Mouse (Mus musculus) lung, embryonic 14.5 days (tissue): ENCODE results near the gene Rpl23. TPM values are rescaled to one million over a fixed set of nuclear protein-coding genes. Genes with fewer than 3 reads are reported as not detected.
A peak's percentile ranks its signal among the peaks of the same experiment; 100 is the strongest.

Experiments used
- ATAC-seq: fragments of 200-750 bp; cut with Nextera tagmentation; 2 replicates; pipeline ENCODE4 v1.8.0; 2017; ENCODE audit warnings: mild to moderate bottlenecking, moderate TSS enrichment, moderate library complexity; ENCODE audit not compliant: insufficient read depth
- DNase-seq: peaks from one replicate; pipeline ENCODE4 v3.0.0-alpha.2; 2015
- H3K27ac ChIP-seq: fragments of 300-500 bp; sonication (generic); 2 replicates; pipeline ENCODE4 v1.5.1; 2014; ENCODE audit warnings: low read depth, mild to moderate bottlenecking, moderate library complexity
- H3K27me3 ChIP-seq: fragments of 300-500 bp; sonication (generic); 2 replicates; pipeline ENCODE4 v1.6.1; 2014; ENCODE audit warnings: low read length, control low read depth; ENCODE audit not compliant: insufficient read depth
- H3K36me3 ChIP-seq: fragments of 300-500 bp; sonication (generic); 2 replicates; pipeline ENCODE4 v1.6.1; 2014; ENCODE audit warnings: control low read depth; ENCODE audit not compliant: insufficient read depth
- H3K4me1 ChIP-seq: fragments of 300-500 bp; sonication (generic); 2 replicates; pipeline ENCODE4 v1.6.1; 2014; ENCODE audit warnings: antibody characterized with exemption, control low read depth; ENCODE audit not compliant: insufficient read depth
- H3K4me2 ChIP-seq: fragments of 300-500 bp; sonication (generic); 2 replicates; pipeline ENCODE4 v1.6.1; 2014; ENCODE audit warnings: mild to moderate bottlenecking
- H3K4me3 ChIP-seq: fragments of 300-500 bp; sonication (generic); 2 replicates; pipeline ENCODE4 v1.5.1; 2014; ENCODE audit warnings: low read depth, low read length
- H3K9ac ChIP-seq: fragments of 300-500 bp; sonication (generic); 2 replicates; pipeline ENCODE4 v1.6.1; 2014
- H3K9me3 ChIP-seq: fragments of 300-500 bp; sonication (generic); 2 replicates; pipeline ENCODE4 v1.6.1; 2016; ENCODE audit warnings: low read depth, low read length, control low read depth
- CTCF ChIP-seq: IDR thresholded peaks from 2 replicates; pipeline ENCODE4 v1.5.1; 2016; ENCODE audit warnings: antibody characterized with exemption, low read depth
- WGBS: fragments of 180-500 bp; shearing (Covaris S2); extraction: QIAGEN DNeasy Blood & Tissue Kit; methylation state at CpG from one replicate; pipeline ENCODE4 v1.1.7; 2014; 5-methylcytosine and 5-hydroxymethylcytosine counted together
- polyA plus RNA-seq: library from polyadenylated mRNA; unstranded; fragments of >200 nt; fragmentation: Nextera tagmentation; extraction: Ambion mirVana; gene quantifications from 2 replicates; pipeline ENCODE4 v1.2.1, GENCODE M21; 2014

Rpl23 gene
- polyA plus RNA-seq, 1 experiment from 2014 or later: 663 TPM

GRCm38 (mm10) chr11:97809235-97810121 is 27.2 kb upstream of the Rpl23 start:
- no peak overlapping the region for H3K4me3 ChIP-seq
- peak overlapping the region; percentile 88 for H3K27ac ChIP-seq
- no peak for TF ChIP-seq CTCF
- 42% methylated on average over 7 of the region's 7 CpGs for WGBS
- H3K36me3 ChIP-seq: peaks cover 60% of the 10 kb centered on the region
- peaks cover 82% of the 10 kb centered on the region for H3K4me1 ChIP-seq
- no peaks in the 10 kb centered on the region for H3K9me3 ChIP-seq
- ATAC-seq (no peak), DNase-seq (no peak)
- H3K27me3 ChIP-seq: no peaks in the 10 kb centered on the region
- peak overlapping the region; percentile 31; the same call in 1 of the 2 replicates for H3K9ac ChIP-seq
- H3K4me2 ChIP-seq: peak overlapping the region; percentile 44; the same call in 1 of the 2 replicates

- Histone ChIP-seq H3K36me3 (peaks cover 55% of the 10 kb centered on the region), H3K4me2 (peak overlapping the region; percentile 44; the same call in 1 of the 2 replicates), H3K27ac (peak overlapping the region; percentile 88), H3K9ac (peak overlapping the region; percentile 31; the same call in 1 of the 2 replicates), H3K27me3 (no peaks in the 10 kb centered on the region), H3K9me3 (no peaks in the 10 kb centered on the region), H3K4me1 (peaks cover 90% of the 10 kb centered on the region), H3K4me3 (no peak overlapping the region)
- no peak for TF ChIP-seq CTCF
- ATAC-seq: peak; percentile 15; the same call in 1 of the 2 replicates
- DNase-seq: peak; percentile 75
- WGBS: 29% methylated on average over 5 of the region's 5 CpGs
These were observed 26.5 kb upstream of the Rpl23 start for GRCm38 (mm10) chr11:97808621-97809234.

DNA sequence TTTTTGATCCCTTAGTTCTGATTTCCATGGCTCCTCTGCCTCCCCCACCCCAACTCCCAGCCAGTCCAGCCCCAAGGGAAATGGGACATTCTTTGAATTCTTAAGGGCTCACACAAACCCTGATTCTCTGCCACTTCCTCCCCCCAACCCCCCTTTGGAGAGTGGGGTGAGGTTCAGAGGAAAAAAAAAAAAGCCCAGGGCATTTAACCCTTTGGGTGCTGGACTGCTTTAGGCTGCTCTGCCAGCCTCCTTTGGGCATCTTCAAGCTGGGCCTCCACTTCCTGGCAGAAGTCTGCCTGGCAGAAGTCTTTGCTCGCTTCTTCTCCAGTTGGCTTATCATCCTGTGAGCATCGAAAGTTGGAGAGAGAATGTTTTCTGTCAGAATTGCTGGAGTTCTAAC is 25.9 kb upstream of the Rpl23 start:
- Histone ChIP-seq H3K4me3 (no peak overlapping the region), H3K27ac (peak overlapping the region; percentile 88), H3K4me2 (peak overlapping the region; percentile 44), H3K4me1 (peaks cover 86% of the 10 kb centered on the region), H3K9ac (peak overlapping the region; percentile 16; the same call in 1 of the 2 replicates), H3K9me3 (no peaks in the 10 kb centered on the region), H3K36me3 (peaks cover 49% of the 10 kb centered on the region), H3K27me3 (no peaks in the 10 kb centered on the region)
- DNase-seq (peak; percentile 85), ATAC-seq (no peak)
- no peak for TF ChIP-seq CTCF
- 24% methylated on average over 2 of the region's 2 CpGs for WGBS

- no peak overlapping the region for H3K4me3 ChIP-seq
- H3K4me1 ChIP-seq: peaks cover 83% of the 10 kb centered on the region
- H3K27me3 ChIP-seq: no peaks in the 10 kb centered on the region
- H3K27ac ChIP-seq: peak overlapping the region; percentile 88
- ATAC-seq (no peak), DNase-seq (peak; percentile 52)
- WGBS: 21% methylated on average over 6 of the region's 6 CpGs
- no peak overlapping the region for H3K9ac ChIP-seq
- peak overlapping the region; percentile 44 for H3K4me2 ChIP-seq
- no peak for TF ChIP-seq CTCF
- peaks cover 44% of the 10 kb centered on the region for H3K36me3 ChIP-seq
- no peaks in the 10 kb centered on the region for H3K9me3 ChIP-seq
These were observed 25.4 kb upstream of the Rpl23 start for GRCm38 (mm10) chr11:97807626-97808025.

GRCm38 (mm10) chr11:97806613-97806964 is 24.4 kb upstream of the Rpl23 start:
- DNase-seq (no peak), ATAC-seq (no peak)
- Histone ChIP-seq H3K9me3 (no peaks in the 10 kb centered on the region), H3K4me3 (no peak overlapping the region), H3K4me2 (peak overlapping the region; percentile 58; the same call in 1 of the 2 replicates), H3K9ac (no peak overlapping the region), H3K36me3 (peaks cover 40% of the 10 kb centered on the region), H3K27ac (peak overlapping the region; percentile 88; the same call in 1 of the 2 replicates), H3K4me1 (peaks cover 84% of the 10 kb centered on the region), H3K27me3 (no peaks in the 10 kb centered on the region)
- TF ChIP-seq CTCF: no peak
- 52% methylated on average over 7 of the region's 7 CpGs for WGBS

DNA sequence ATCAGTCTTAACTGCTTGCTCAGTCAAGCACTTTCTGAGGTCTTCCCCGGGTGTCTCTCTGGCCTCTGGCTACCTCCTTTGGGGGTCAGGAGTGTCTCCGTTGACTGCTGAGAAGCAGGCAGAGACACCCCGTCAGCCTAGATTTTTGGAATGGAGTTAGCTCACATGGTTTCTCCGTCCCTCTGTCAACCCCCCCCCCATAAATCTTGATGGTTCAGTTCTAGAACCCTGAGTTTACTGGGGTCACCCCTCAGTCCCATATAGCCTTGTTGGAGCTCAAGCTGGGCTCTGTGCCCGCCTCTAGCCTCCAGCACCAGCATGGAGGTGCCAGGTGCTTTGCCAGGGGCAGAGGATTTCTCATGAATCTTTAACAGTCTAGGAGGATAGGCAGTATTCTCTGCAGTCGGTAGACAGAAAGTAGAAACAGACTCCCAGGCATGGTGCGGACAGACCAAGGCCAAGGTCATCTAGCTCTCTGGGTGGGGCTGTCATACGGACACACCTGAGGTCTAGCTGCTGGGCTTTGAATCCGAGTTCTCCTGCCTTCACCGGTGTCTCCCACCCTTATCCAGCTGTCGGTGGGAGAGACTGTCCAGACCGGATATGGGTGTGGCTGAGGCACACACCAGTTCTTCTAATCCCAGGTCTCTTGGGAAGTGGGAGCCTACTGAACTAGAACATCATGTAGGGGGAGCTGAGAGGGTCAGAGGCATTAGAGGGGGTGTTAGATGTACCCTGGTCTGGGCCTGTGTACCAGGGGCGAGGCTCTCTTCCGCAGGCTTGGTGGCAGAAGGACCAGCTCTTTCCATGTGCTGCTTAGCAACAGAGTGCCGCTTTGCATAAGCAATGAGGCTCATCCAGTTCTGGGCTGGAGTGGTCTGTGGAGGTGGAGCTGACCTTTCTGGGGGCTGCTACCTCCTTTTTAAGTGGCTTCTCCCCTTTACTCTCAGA is 23.7 kb upstream of the Rpl23 start:
- peaks cover 38% of the 10 kb centered on the region for H3K36me3 ChIP-seq
- ATAC-seq (peak; percentile 11; the same call in 1 of the 2 replicates), DNase-seq (peak; percentile 43)
- peaks cover 83% of the 10 kb centered on the region for H3K4me1 ChIP-seq
- H3K4me2 ChIP-seq: peak overlapping the region; percentile 58
- H3K27ac ChIP-seq: peak overlapping the region; percentile 88
- no peaks in the 10 kb centered on the region for H3K9me3 ChIP-seq
- 20% methylated on average over 15 of the region's 15 CpGs for WGBS
- H3K27me3 ChIP-seq: no peaks in the 10 kb centered on the region
- H3K4me3 ChIP-seq: peak overlapping the region; percentile 6; the same call in 1 of the 2 replicates
- no peak for TF ChIP-seq CTCF
- peak overlapping the region; percentile 10 for H3K9ac ChIP-seq
